Mouse (Mus musculus) left cerebral cortex, postnatal 10 days (tissue): Measurements from ENCODE around the gene Cript. TPM values are rescaled to one million over a fixed set of nuclear protein-coding genes. Genes with fewer than 3 reads are reported as not detected.

Experiments
- DNase-seq, 2 experiments: peaks; one replicate each; pipeline ENCODE4 v3.0.0; 2021 to 2022; ENCODE audit warnings: low spot score in 2 of 2, mixed read lengths in 1 of 2; ENCODE audit errors: extremely low spot score in 1 of 2
- intact Hi-C: fragments of 180-260 bp; cut with DNase I; formaldehyde crosslinking; loops from one replicate; pipeline ENCODE4 v1.15.1; 2025
- total RNA-seq, 2 experiments: library from RNA; stranded (reverse); gene quantifications; 2 replicates each; pipeline ENCODE4 v1.2.3; 2021

The Cript gene
- total RNA-seq, result 10 to 100 TPM; 64.9 to 70.9 TPM

- intact Hi-C loops, result no loop called here
- DNase-seq, result peak; percentile 98
Observed at GRCm38 (mm10) chr17:87025269-87025949, at the start of gene Cript, which contains the start of gene Pigf. Gene Cript (plus strand): TSS chr17:87025550. Gene Pigf (minus strand): TSS chr17:87025406.

GRCm38 (mm10) chr17:86976387-86976786 is 49.0 kb upstream of the Cript start:
- no peak for DNase-seq
- intact Hi-C loops, result no loop called here

GRCm38 (mm10) chr17:86978496-86978895 is 46.9 kb upstream of the Cript start:
- no peak for DNase-seq
- intact Hi-C loops, result no loop called here

- DNase-seq, result no peak
- intact Hi-C loops, result no loop called here
Observed at GRCm38 (mm10) chr17:86981205-86981604, 44.1 kb upstream of the Cript start.

- intact Hi-C loops, result no loop called here
- DNase-seq, result no peak
Observed at GRCm38 (mm10) chr17:86981701-86982100, 43.6 kb upstream of the Cript start.

GRCm38 (mm10) chr17:86982497-86982896 is 42.9 kb upstream of the Cript start:
- DNase-seq, result no peak
- intact Hi-C loops, result no loop called here

GRCm38 (mm10) chr17:86986449-86987138 is 38.8 kb upstream of the Cript start:
- DNase-seq, result no peak
- intact Hi-C loops, result no loop called here

GRCm38 (mm10) chr17:86988161-86988560 is 37.2 kb upstream of the Cript start:
- DNase-seq, result no peak
- intact Hi-C loops, result loop anchor here (1.0 kb wide), 1 partner anchor 24 kb away; no protein-coding TSS in a partner anchor

- intact Hi-C loops, result loop anchor here (1.0 kb wide), 1 partner anchor 24 kb away; no protein-coding TSS in a partner anchor
- no peak for DNase-seq
Observed at GRCm38 (mm10) chr17:86988601-86989184, 36.7 kb upstream of the Cript start.

- no peak for DNase-seq
- intact Hi-C loops, result no loop called here
Observed at GRCm38 (mm10) chr17:86991306-86991705, 34.0 kb upstream of the Cript start.

- no peak for DNase-seq
- intact Hi-C loops, result no loop called here
Observed at GRCm38 (mm10) chr17:86997323-86997722, 28.0 kb upstream of the Cript start.

GRCm38 (mm10) chr17:87008950-87009349 is 16.4 kb upstream of the Cript start:
- intact Hi-C loops, result no loop called here
- DNase-seq, result no peak

GRCm38 (mm10) chr17:87011301-87012019 is 13.9 kb upstream of the Cript start:
- intact Hi-C loops, result no loop called here
- peak; percentile 61 to 72 for DNase-seq

GRCm38 (mm10) chr17:87019692-87020091 is 5.7 kb upstream of the Cript start:
- intact Hi-C loops, result no loop called here
- DNase-seq, result no peak

- no peak for DNase-seq
- intact Hi-C loops, result no loop called here
Observed at GRCm38 (mm10) chr17:87024491-87025242, 683 bp upstream of the Cript start.

GRCm38 (mm10) chr17:87036141-87037073 is 11.1 kb downstream of the Cript start:
- intact Hi-C loops, result loop anchor here (2.0 kb wide), 1 partner anchor 212 kb away; no protein-coding TSS in a partner anchor
- DNase-seq, result no peak

GRCm38 (mm10) chr17:87038496-87038895 is 13.1 kb downstream of the Cript start:
- intact Hi-C loops, result no loop called here
- DNase-seq, result no peak
